Mouse (Mus musculus) forebrain, embryonic 14.5 days (tissue): ENCODE measurements at regions not wholly inside any gene's neighbourhood (a gene's known extent, or its start where the extent isn't known, plus 50 kb on each side); places are given as distances from the start of the nearest gene placed in this dataset.

Experiments used
- ATAC-seq: fragments of 200-750 bp; cut with Nextera tagmentation; 2 replicates; pipeline ENCODE4 v1.8.0; 2017; ENCODE audit warnings: mild to moderate bottlenecking, moderate library complexity
- DNase-seq: peaks from one replicate; pipeline ENCODE4 v3.0.0-alpha.2; 2015; ENCODE audit warnings: low spot score
- H3K27ac ChIP-seq: fragments of 300-500 bp; sonication (generic); 2 replicates; pipeline ENCODE4 v1.5.1; 2014; ENCODE audit warnings: low read depth, mild to moderate bottlenecking, control low read depth, low read length, moderate library complexity
- H3K27me3 ChIP-seq: fragments of 300-500 bp; sonication (generic); replicated peaks from 2 replicates; pipeline ENCODE4 v1.6.1; 2014; ENCODE audit warnings: low read length, control low read depth, mixed read lengths; ENCODE audit not compliant: control insufficient read depth, insufficient read depth
- H3K36me3 ChIP-seq: fragments of 300-500 bp; sonication (generic); 2 replicates; pipeline ENCODE4 v1.6.1; 2014; ENCODE audit warnings: low read length, control low read depth; ENCODE audit not compliant: control insufficient read depth, insufficient read depth
- H3K4me1 ChIP-seq: fragments of 300-500 bp; sonication (generic); 2 replicates; pipeline ENCODE4 v1.6.1; 2014; ENCODE audit warnings: antibody characterized with exemption, low read length, control low read depth; ENCODE audit not compliant: control insufficient read depth, insufficient read depth
- H3K4me2 ChIP-seq: fragments of 300-500 bp; sonication (generic); 2 replicates; pipeline ENCODE4 v1.6.1; 2014; ENCODE audit warnings: mild to moderate bottlenecking, control low read depth, low read length
- H3K4me3 ChIP-seq: fragments of 300-500 bp; sonication (generic); 2 replicates; pipeline ENCODE4 v1.5.1; 2014; ENCODE audit warnings: low read depth, low read length, control low read depth
- H3K9ac ChIP-seq: fragments of 300-500 bp; sonication (generic); 2 replicates; pipeline ENCODE4 v1.6.1; 2014; ENCODE audit warnings: mild to moderate bottlenecking, low read length, control low read depth, moderate library complexity
- H3K9me3 ChIP-seq: fragments of 300-500 bp; sonication (generic); replicated peaks from 2 replicates; pipeline ENCODE4 v1.6.1; 2016; ENCODE audit warnings: low read length, control low read depth, mixed read lengths; ENCODE audit not compliant: control insufficient read depth
- WGBS: fragments of 180-500 bp; shearing (Covaris S2); extraction: QIAGEN DNeasy Blood & Tissue Kit; methylation state at CpG from one replicate; pipeline ENCODE4 v1.1.7; 2014; 5-methylcytosine and 5-hydroxymethylcytosine counted together

GRCm38 (mm10) chr15:59804821-59805220 is 211.6 kb downstream of the 4933412E24Rik start:
- no peak for ATAC-seq
- H3K36me3 ChIP-seq = no peaks in the 10 kb centered on the region
- H3K27me3 ChIP-seq = no peaks in the 10 kb centered on the region
- WGBS = 87% methylated on average over 2 of the region's 2 CpGs
- H3K4me2 ChIP-seq = no peak overlapping the region
- DNase-seq = no peak
- no peaks in the 10 kb centered on the region for H3K9me3 ChIP-seq
- no peak overlapping the region for H3K4me3 ChIP-seq
- H3K9ac ChIP-seq = no peak overlapping the region
- no peaks in the 10 kb centered on the region for H3K4me1 ChIP-seq
- H3K27ac ChIP-seq = no peak overlapping the region

GRCm38 (mm10) chr15:59804394-59804793 is 212.0 kb downstream of the 4933412E24Rik start:
- no peak for DNase-seq
- no peaks in the 10 kb centered on the region for H3K4me1 ChIP-seq
- no peaks in the 10 kb centered on the region for H3K27me3 ChIP-seq
- H3K4me3 ChIP-seq = no peak overlapping the region
- H3K4me2 ChIP-seq = no peak overlapping the region
- H3K9me3 ChIP-seq = no peaks in the 10 kb centered on the region
- H3K9ac ChIP-seq = no peak overlapping the region
- 89% methylated on average over 7 of the region's 7 CpGs for WGBS
- H3K36me3 ChIP-seq = no peaks in the 10 kb centered on the region
- ATAC-seq = no peak
- no peak overlapping the region for H3K27ac ChIP-seq

- WGBS = 87% methylated on average over 6 of the region's 7 CpGs
- Histone ChIP-seq H3K4me2 (no peak overlapping the region), H3K27me3 (no peaks in the 10 kb centered on the region), H3K36me3 (no peaks in the 10 kb centered on the region), H3K4me1 (no peaks in the 10 kb centered on the region), H3K27ac (no peak overlapping the region), H3K9ac (no peak overlapping the region), H3K9me3 (no peaks in the 10 kb centered on the region), H3K4me3 (no peak overlapping the region)
- ATAC-seq (no peak), DNase-seq (no peak)
Measured at GRCm38 (mm10) chr15:59802276-59802675, 214.1 kb downstream of the 4933412E24Rik start.

GRCm38 (mm10) chr15:59799124-59799815 is 217.1 kb downstream of the 4933412E24Rik start:
- WGBS = 89% methylated on average over 3 of the region's 3 CpGs
- Histone ChIP-seq H3K27me3 (no peaks in the 10 kb centered on the region), H3K4me2 (no peak overlapping the region), H3K4me3 (no peak overlapping the region), H3K4me1 (no peaks in the 10 kb centered on the region), H3K9ac (no peak overlapping the region), H3K27ac (no peak overlapping the region), H3K9me3 (no peaks in the 10 kb centered on the region), H3K36me3 (no peaks in the 10 kb centered on the region)
- ATAC-seq = no peak
- no peak for DNase-seq

GRCm38 (mm10) chr15:59798486-59798885 is 217.9 kb downstream of the 4933412E24Rik start:
- H3K4me1 ChIP-seq = no peaks in the 10 kb centered on the region
- no peaks in the 10 kb centered on the region for H3K36me3 ChIP-seq
- H3K27me3 ChIP-seq = no peaks in the 10 kb centered on the region
- ATAC-seq (no peak), DNase-seq (no peak)
- H3K4me2 ChIP-seq = no peak overlapping the region
- H3K9me3 ChIP-seq = no peaks in the 10 kb centered on the region
- H3K4me3 ChIP-seq = no peak overlapping the region
- no peak overlapping the region for H3K27ac ChIP-seq
- no peak overlapping the region for H3K9ac ChIP-seq

- H3K4me2 ChIP-seq = no peak overlapping the region
- DNase-seq (no peak), ATAC-seq (no peak)
- H3K4me1 ChIP-seq = no peaks in the 10 kb centered on the region
- H3K36me3 ChIP-seq = no peaks in the 10 kb centered on the region
- H3K9me3 ChIP-seq = no peaks in the 10 kb centered on the region
- no peaks in the 10 kb centered on the region for H3K27me3 ChIP-seq
- no peak overlapping the region for H3K27ac ChIP-seq
- WGBS = 96% methylated on average over 5 of the region's 5 CpGs
- no peak overlapping the region for H3K9ac ChIP-seq
- no peak overlapping the region for H3K4me3 ChIP-seq
Measured at GRCm38 (mm10) chr15:59795717-59796116, 220.7 kb downstream of the 4933412E24Rik start.

- H3K9ac ChIP-seq = no peak overlapping the region
- no peaks in the 10 kb centered on the region for H3K4me1 ChIP-seq
- H3K4me2 ChIP-seq = no peak overlapping the region
- no peak for ATAC-seq
- DNase-seq = no peak
- H3K27me3 ChIP-seq = no peaks in the 10 kb centered on the region
- 84% methylated on average over 6 of the region's 6 CpGs for WGBS
- H3K36me3 ChIP-seq = no peaks in the 10 kb centered on the region
- no peaks in the 10 kb centered on the region for H3K9me3 ChIP-seq
- no peak overlapping the region for H3K4me3 ChIP-seq
- H3K27ac ChIP-seq = no peak overlapping the region
Measured at GRCm38 (mm10) chr15:59794871-59795270, 221.5 kb downstream of the 4933412E24Rik start.

GRCm38 (mm10) chr15:59786706-59787425 is 229.5 kb downstream of the 4933412E24Rik start:
- 78% methylated on average over 4 of the region's 4 CpGs for WGBS
- H3K4me2 ChIP-seq = no peak overlapping the region
- no peak for DNase-seq

GRCm38 (mm10) chr15:59785981-59786380 is 230.4 kb downstream of the 4933412E24Rik start:
- 92% methylated on average over 5 of the region's 5 CpGs for WGBS
- no peak for ATAC-seq

More at GRCm38 (mm10) chr15:59786706-59787425, 229.5 kb downstream of the 4933412E24Rik start:
- H3K27me3 ChIP-seq = no peaks in the 10 kb centered on the region
- no peak overlapping the region for H3K9ac ChIP-seq
- no peaks in the 10 kb centered on the region for H3K36me3 ChIP-seq
- H3K9me3 ChIP-seq = no peaks in the 10 kb centered on the region
- peaks cover 9% of the 10 kb centered on the region; the same call in 1 of the 2 replicates for H3K4me1 ChIP-seq
- H3K4me3 ChIP-seq = no peak overlapping the region
- no peak for ATAC-seq
- H3K27ac ChIP-seq = no peak overlapping the region

More at GRCm38 (mm10) chr15:59785981-59786380, 230.4 kb downstream of the 4933412E24Rik start:
- Histone ChIP-seq H3K27me3 (no peaks in the 10 kb centered on the region), H3K9ac (no peak overlapping the region), H3K36me3 (no peaks in the 10 kb centered on the region), H3K4me3 (no peak overlapping the region), H3K4me2 (no peak overlapping the region), H3K4me1 (peaks cover 9% of the 10 kb centered on the region; the same call in 1 of the 2 replicates), H3K9me3 (no peaks in the 10 kb centered on the region), H3K27ac (no peak overlapping the region)
- no peak for DNase-seq
